Mouse (Mus musculus): ENCODE measurements at regions not wholly inside any gene's neighbourhood (a gene's known extent, or its start where the extent isn't known, plus 50 kb on each side); places are given as distances from the start of the nearest gene placed in this dataset.
A peak's percentile ranks its signal among the peaks of the same experiment; 100 is the strongest.

DNA sequence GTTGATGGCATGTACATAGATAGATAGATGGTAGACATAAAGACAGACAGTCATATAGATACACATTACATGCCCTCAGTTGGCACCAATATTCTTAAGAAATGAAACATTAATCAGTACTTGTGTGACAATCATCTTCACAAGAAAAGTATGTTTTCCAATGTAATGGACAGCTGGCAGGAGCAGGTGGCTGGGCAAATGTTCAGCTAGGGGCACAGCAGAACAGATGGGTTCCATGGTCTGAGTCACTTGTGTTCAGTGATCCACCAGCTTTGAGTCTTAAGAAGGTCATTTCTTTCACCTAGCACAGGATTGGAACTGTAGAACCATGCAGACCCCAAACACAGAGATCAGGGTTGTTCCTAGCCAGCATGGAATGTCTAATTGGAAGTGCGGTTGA, 2631.2 kb upstream of the 5930422O12Rik start:
- no peak for DNase-seq

DNA sequence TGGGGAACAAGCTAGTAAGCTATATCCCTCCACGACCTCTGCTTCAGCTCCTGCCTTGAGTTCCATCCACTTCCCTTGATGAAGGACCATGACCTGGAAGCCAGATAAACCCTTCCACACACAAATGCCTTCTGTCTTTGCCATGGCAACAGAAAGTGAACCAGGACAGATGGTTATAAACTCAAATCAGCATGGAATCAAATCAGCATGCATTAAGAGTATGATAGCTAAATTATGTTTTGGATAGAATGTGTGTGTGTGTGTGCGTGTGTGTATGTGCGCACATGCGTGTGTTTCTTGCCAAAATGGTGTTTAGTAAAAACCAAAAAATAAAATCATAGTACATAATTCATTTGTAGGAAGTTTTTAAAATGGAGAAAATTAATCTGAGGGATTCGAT, 2611.5 kb upstream of the 5930422O12Rik start:
- DNase-seq = no peak

DNA sequence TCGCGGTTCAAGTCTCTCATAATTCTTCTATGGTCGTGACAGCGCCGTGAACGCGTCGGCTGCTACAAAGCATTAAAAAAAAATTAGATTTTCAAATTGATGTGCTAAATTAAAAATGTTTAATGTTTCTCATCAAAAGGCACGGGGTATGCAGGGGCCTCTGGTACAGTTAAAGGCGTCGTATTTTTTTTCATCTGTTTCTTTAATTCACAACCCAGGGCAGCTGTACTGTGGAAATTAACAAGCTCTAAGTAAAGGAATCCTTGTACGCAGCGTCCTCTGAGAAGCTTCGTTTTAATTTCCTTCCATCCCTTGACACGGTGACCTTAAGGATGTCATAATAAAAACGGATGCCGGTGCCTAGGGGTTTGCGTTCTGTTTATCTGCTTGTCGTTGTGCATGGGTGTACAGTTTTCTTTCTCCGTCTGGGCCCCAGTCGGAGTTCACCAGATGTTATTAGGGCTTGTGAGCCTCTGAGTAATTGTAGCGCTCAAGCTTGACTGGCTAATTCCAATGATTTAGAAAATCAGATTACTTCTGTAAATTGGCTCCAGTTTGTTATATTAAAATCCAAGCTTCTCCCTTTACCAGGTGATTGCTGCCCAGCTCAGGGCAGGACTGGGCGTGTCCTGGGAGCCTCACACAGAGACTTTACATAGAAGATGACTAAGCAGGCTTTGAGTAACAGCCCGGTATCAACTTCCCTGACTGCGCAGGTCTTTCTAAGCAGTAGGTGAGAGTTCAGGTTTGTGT, 2605.5 kb upstream of the 5930422O12Rik start:
- no peak for DNase-seq

DNA sequence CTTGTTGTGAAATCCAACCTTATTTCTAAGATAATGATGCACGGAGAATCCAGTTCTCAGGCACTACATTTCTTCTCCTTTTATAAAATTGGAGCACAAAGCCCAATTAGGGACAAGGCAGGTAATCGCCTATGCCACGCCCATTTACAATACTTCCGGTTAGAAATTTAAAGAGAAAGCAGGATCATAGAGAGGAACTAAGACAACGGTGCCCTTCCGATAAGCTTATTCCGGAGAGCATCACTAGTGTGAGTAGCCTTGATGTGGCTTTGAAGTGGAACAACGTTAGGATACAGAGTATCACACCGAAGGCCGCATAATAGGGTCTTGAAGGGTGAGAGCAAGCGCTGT, 2604.9 kb upstream of the 5930422O12Rik start:
- DNase-seq = no peak

DNA sequence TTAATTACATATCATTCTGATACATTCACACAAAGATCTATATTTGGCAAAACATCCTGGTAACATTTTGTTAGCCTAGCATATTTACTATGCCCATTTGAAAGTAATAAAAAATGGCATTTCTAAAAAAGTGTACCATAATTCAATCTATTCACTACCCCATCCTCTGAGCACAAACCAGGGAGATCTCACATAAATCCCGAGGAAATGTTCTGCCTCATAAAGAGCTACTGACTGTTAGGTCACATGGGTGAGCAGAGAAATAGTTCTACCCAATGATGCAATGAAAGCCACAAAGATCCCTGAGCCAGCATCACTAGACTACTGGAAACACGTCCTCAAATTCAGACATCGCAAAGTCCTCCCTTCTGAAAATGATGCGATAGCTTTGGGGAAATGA, 2602.5 kb upstream of the 5930422O12Rik start:
- no peak for DNase-seq

DNA sequence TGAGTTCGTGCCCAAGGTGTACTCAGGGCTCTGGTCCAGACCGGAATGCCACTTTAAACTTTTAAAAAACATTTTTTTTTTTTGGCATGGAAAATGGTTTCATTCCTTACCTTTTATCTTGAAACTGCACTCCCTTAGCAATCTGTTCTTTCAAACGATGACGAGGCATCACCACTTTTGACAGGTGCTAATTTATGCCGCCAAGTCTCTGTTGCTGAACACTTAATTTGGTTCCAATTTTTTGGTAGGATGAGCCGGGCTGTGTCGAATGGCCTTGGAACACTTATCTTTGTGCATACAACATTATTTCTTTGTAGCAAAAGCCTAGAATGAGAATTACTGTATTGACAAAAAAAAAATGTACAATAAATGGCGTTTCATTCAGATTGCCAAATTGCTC, 2590.5 kb upstream of the 5930422O12Rik start:
- no peak for DNase-seq

DNA sequence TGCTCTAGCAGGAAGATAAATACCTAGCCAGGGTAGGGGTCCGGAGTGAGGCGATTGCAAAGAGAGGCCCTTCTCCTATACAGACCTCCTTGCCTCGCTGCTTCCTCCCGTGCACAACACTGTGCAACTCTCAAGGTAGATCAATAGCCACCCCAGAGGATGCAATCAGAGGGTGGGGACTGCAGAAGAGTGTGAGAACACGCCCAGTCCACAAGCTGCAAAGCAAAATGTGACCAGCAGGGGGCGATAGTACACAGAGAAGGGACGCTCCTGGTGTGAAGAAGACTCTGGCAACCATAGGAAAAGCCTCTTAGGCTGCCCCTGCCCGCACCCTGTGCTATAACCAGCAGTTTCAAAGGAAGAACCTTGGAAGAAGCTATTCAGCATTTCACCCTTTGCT, 2588.4 kb upstream of the 5930422O12Rik start:
- DNase-seq = peak; percentile 76

DNA sequence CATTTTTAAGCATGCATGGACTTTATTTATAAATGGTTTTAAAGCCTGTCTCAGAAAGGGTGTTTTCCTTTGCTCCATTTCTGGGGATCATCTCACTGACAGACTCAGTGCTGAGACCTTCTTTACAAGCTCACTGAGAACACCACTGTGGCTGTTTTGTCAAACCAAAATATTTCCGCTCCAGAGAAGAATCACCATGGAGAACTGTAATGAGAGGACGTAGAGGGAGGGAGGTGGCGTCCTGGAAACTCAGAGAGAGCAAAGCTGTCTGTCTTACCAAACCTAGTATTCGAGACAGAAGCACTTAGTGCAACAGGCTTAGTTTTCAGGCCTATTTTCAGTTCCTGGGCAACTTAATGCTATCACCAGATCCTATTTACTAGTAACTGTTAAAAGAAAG, 2565.5 kb upstream of the 5930422O12Rik start:
- DNase-seq = no peak

DNA sequence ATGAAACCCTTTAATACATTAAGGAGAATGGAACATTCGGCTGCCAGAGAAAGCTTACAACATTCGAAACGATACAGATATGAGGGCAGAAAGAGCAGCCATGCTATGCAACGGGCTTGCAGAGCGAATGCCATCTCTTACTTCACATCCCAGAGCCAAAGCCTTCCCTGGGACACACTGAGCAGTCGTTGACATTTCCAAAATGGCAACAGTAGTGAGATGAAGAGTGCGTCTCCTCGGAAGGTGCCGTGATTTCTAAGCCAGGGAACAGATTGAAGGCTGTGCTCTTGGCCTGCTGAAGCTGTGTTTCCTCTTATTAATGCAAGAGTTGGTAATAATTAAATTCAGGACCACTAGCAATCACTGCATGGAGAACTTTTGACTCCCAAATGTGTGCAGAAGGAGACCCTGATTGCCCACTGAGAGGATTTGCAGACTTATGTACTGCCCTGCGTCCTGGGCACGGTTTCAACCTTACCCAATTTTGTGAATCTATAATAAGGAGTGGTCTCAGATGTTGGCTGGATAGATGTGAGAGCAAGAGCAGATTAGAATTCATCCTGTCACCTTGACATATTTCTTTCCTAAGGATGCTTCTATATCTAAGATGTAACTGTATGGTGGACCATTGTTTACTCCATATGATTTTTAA, 2522.3 kb upstream of the 5930422O12Rik start:
- no peak for DNase-seq

DNA sequence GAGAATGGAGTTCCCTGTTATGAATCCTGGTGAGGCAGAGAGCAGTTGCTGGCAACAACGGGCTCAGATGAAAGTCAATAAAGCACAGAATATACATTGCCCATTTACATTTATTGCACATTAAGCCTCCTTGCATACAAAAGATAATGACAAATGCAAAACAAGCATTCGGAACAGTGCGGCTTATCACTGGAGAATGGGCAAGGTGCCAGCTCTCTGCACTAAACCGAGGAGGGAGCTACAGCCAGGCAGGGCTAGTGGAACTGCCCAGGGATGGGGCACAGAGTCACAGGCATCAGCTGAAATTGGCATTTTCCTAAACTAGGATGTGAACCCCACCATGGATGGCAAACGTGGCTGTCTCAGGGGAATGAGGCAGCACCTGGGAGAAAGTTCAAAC, 2514.8 kb upstream of the 5930422O12Rik start:
- DNase-seq = no peak

DNA sequence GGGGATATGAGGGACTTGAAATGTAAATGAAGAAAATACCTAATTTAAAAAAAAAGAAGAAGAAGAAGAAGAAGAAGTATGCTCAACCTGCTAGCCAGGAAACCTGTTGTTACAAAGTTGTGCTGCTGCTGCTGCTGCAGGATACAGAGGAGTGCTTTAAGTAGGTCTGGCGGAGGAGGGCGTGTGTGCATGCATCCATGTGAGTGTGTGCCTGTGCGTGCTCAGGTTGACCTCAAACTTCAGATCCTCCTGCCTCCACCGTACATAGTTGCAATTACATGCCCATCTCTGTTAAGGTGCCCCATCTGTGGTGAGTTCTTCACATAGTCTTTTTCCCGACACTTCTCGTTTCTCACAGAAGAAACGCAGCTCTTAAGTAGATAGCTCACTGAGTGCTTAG, 2513.4 kb upstream of the 5930422O12Rik start:
- DNase-seq = no peak

DNA sequence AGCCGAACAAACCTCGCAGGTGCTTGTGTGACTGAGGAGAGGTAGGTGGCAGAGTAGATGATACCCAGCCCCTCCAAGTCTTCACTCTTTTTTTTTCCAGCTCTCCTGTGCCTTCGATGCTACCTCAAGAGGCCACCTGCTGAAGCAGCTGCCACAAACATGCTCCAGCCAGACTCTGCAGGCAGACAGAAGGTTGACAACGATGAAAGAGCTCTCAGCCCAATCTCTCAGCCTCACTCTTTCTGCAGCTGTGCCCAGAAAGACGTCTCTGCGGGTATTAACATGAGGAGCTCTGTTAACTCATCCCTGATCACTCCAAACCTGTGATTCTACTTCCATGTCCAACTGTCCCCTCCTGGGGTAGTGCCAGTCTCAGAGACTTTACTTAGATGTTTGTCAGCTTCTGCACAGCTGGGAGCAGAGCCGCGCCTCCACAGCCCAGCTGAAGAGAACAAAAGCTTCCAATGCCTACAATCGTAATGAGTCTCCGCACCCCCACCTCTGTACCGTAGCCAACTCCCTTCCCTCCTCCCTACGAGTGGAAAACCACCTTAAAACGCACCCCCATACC, 2512.8 kb upstream of the 5930422O12Rik start:
- DNase-seq = peak; percentile 4

DNA sequence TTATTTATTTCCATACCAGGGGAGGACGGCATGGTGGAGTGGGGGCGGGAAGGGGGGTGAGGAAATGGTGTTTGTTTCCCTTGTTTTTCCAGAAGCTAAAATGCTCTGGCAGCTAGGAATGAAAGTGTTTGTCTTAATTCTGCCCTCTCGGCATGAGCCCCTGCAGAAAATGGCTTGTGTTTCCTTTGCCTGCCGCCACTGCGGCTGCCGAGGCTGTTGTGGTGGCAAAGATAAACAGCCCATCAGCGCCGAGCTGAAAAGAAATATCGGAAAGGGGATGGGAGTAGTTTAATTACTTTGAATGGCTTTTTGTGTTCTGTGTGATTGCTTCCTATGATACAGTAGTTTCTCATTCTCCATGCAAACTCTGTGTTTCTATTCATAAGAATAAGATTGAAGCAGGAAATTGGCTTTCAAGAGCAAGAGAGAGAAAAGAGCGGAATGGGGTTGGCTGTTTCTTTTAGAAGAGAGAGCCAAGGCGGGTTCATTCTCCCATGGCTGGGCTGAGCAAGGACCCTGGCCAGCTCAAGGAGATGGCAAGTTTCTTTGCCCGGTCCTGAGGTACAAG, 2512.2 kb upstream of the 5930422O12Rik start:
- no peak for DNase-seq

DNA sequence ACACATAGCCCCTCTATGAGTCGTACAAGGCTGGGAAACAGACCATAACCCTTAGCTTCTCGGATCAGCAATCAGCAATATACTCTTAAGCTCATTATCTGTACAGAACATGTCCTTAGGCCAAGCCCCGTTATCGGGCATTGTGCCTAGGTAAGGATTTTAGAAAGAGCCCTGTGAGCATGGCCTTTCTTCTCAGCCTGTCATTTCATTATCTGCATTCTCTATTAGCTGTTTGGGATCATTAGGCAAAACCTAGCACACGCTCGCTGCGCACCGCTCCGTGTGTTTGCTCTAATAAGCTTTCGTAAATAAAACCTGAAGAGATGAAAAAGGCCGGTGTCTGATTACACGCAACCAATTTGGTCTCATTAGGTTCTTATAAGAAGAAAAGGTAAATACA, 2507.1 kb upstream of the 5930422O12Rik start:
- no peak for DNase-seq

DNA sequence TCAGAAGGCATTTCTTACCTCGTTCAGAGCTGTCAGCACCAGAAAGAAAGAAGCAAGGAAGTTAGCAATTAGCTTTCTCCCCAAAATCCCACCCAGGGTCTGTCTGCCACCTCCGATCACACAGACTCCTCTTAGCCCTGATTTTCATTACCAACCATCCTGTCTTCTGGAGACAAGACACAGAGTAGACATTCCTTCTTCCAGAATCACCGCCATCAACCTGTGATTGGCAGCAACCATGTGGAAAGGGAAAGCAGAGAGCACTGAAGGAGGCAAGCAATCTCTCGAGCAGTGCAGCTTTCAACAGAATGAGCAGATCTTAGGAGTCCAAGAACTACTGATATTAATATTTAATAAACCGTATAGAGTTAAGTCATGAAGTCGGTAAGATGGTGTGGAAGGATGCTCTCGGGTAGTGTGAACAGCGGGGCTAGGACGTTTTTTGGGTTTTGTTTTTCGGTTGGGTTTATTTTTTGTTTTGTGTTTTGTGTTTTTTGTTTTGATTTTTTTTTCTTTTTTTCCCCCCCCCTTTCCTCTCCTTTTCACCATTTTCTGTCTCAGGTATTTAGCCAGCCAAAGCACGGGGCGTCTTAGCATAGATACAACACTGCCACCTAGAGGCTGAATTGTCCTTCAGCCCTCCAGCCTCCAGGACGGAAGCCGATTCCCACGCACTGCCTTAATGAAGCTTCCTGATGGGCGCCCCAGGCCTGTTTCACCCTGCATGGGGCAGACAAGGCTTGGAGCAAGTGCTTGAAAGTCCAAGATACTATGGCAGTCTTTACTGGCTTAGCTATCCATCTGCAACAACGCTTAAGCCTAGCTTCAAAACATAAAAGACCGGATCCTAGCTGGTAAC, 2505.0 kb upstream of the 5930422O12Rik start:
- DNase-seq = peak; percentile 67

DNA sequence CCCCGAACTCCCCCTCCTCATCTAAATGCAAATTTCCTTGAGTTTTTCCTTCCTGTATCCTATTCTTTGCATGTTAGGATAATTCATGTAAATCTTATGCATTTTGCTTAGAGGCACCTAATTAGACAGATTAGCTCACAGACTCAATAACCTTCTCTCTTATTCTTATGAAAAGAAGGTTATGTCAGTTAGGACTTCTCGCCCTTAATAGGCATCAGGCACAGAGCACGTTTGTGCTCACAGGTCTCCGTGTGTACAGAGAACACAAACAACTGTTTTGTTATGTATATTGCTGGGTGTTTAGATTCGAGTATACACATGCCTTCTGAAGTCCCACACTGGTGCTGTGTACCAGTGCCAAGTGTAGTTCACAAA, 2504.4 kb upstream of the 5930422O12Rik start:
- no peak for DNase-seq

DNA sequence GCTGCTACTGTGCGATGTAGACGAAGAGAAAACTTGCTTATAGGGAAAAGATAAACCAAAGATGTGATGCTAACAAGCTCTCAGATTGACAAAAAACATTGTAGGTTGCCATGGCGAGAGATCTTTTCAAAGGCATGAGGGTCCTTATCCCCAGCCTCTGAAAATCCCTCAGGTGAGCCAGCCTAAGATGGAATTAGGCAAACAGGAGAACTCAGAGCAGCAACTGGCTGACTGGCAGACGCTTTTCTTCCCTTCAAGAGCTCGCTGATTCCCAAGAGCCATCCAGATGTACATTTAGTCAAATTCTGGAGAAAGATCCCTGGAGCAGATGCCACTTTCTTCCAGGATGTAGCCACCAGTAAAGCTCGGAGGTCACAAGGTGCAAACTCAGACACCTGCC, 2503.9 kb upstream of the 5930422O12Rik start:
- no peak for DNase-seq

DNA sequence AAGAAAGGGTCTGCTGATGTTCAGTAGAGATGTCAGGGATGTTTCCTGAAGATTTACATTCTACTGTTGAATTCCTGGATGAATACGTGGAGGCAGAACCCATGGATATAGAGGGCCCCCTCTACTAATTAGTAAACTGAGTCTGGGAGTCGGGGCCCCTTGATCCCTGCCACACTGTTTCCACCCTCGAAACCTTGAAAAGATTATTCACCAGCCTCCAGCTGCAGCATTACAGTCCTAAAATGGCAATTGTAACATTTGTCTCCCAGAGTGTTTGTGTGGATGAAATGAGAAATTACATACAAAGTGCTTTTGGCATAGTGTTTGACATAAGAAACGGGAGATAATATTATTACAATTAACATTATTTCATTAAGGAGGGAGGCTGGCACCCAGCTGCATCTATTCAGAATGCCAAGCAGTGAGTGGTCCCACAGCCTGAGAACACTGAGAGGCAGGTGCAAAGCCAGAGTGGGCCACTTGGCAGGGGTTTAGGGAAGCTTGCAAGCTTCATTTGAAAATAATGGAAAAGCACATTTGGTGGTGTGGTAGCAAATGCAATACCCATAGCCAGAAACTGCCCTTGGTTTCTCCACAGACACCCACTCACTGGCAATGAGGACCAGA, 2490.9 kb upstream of the 5930422O12Rik start:
- DNase-seq = no peak

DNA sequence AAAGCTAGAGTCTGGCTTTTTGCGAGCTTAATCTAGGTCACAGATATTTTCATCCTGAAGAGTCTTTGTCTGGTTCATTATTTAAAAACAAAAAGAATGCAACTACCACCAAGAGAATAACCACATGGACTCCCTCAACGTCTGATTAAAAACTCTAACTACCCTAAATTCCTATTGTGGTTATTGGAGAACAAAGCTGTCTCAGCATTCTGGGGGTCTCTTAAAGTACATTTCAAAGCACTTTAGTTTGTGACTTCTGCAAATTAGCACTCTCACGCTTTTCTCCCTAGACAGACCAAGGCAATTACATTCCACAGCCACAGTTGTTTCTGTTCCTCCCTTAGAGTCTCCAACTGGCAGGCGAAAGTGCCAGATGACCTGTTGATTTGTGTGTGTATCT, 2487.6 kb upstream of the 5930422O12Rik start:
- no peak for DNase-seq

DNA sequence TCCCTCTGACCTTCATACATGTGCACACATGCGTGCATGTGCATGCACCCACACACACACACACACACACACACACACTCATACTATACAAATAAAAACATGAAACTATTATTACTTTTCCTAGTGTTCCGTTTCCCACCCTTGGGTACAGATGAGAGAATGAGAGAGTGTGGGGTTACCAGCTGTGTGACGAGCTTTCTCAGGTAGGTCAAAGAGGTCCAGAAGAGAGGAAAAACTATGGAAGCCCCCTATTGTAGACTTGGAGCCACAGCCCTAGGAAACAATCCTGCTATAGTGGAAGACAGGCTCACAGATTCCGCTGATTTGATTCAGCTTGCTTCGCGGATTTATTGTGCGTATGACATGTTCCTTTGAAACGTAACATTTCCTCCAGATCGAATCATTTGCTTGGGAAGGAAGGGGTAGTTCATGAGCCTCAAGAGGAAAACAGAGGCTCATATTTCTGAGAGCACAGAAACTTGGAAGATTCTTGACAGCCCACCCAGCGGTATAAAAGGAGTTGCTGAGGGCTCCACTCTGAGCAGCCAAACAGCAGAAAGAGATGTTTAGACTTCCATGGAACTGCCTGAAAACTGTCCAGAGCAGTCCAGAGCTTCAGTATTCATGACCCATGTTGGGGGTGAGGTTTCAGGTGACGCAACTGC, 2486.9 kb upstream of the 5930422O12Rik start:
- DNase-seq = no peak

DNA sequence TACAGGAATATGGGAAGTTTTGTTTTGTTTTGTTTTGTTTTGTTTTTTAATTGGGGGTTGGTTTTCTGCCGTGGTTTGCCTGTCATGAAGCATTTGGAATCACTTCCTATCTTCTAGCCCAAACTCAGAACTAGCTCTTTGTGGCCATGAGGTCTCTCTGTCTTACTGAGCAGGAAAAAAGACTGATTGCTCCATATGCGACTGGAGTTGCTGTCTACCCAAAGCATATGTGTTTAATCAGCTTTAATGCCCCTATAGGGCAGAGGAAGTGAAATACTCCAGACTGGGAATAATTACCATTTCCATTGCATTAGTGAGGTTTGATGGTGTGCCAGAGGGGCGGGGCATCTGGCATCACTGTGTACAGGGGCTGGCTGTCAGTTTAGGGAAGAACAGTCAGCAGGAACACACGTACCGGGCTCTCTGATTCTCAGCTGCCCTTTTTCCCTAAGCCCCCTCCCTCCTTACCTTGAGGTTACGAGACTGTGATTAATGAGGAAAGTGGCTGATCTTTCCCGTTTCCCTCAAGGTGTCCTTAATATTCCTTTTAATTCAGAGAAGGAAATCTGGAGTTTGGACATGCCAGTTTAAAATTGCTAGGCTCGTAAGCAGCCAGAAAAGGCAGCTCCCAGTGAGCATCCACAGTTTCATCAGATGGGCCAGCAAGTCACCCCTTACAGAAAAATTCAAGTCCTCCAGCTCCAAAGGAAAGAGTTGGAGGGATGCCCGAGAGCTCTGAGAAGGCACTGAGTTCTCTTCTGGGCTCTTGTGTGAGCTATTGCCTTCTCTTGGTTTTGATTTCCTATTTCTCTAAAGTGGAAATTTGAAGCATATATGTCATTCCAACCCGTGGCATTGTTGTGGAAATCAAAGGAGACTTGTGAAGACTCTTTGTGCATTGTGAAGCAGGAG, 2482.1 kb upstream of the 5930422O12Rik start:
- no peak for DNase-seq
